10 mouse cellular contexts compared by ENCODE assay signal in genomic region chr16:34469277-34469868, GRCm38 (mm10).
DNase-seq lines count a peak whose midpoint lies in the region; ATAC-seq lines count a peak whose summit lies in the region.
"Had no signal": no experiment of that assay in that cellular context is flagged by ENCODE, and none has a peak within 500 bp of the region (broad histone marks: within the 10 kb centered on the region; RNA-seq: fewer than 3 reads in every experiment).

No protein-coding gene starts in this region.

- H3K27ac ChIP-seq in liver, embryonic 12.5 days = no peak overlapping the region
- H3K27ac ChIP-seq in forebrain, embryonic 16.5 days (ENCODE audit: low read length) = peak overlapping the region; percentile 64
- H3K27ac ChIP-seq in midbrain, embryonic 15.5 days = peak overlapping the region; percentile 69
- no peak overlapping the region for H3K27ac ChIP-seq in liver, embryonic 11.5 days (ENCODE audit: low read depth, low read length)
- H3K27ac ChIP-seq: liver, embryonic 14.5 days had no signal

- no peak overlapping the region for H3K9ac ChIP-seq in liver, embryonic 12.5 days
- 0 out of 2 replicates have a peak overlapping the region, but pooled peaks have one; percentile 6 for H3K9ac ChIP-seq in forebrain, embryonic 16.5 days (replicated peaks; ENCODE audit: low read depth, low read length)
- no peak overlapping the region for H3K9ac ChIP-seq in midbrain, embryonic 15.5 days
- H3K9ac ChIP-seq in liver, embryonic 11.5 days (ENCODE audit: low read depth, low read length) = no peak overlapping the region
- H3K9ac ChIP-seq: liver, embryonic 14.5 days had no signal

- WGBS in liver, embryonic 12.5 days (ENCODE audit: insufficient replicate concordance) = 53% methylated on average over 8 of the region's 8 CpGs
- 33% methylated on average over 8 of the region's 8 CpGs for WGBS in forebrain, embryonic 16.5 days
- WGBS in midbrain, embryonic 15.5 days = 30% methylated on average over 8 of the region's 8 CpGs
- WGBS in liver, embryonic 11.5 days = 55% methylated on average over 8 of the region's 8 CpGs

- H3K4me3 ChIP-seq in liver, embryonic 12.5 days = no peak overlapping the region
- no peak overlapping the region for H3K4me3 ChIP-seq in forebrain, embryonic 16.5 days (replicated peaks; ENCODE audit: low read length)
- no peak overlapping the region for H3K4me3 ChIP-seq in midbrain, embryonic 15.5 days
- no peak overlapping the region for H3K4me3 ChIP-seq in liver, embryonic 11.5 days (ENCODE audit: low read depth, low read length)

- no peak for ATAC-seq in liver, embryonic 12.5 days
- peak; percentile 88 for ATAC-seq in forebrain, embryonic 16.5 days
- ATAC-seq in midbrain, embryonic 15.5 days (replicated peaks) = peak; percentile 76
- no peak for ATAC-seq in liver, embryonic 11.5 days (replicated peaks; ENCODE audit: low FRiP score)
- ATAC-seq: Patski had no signal

- no peaks in the 10 kb centered on the region for H3K9me3 ChIP-seq in liver, embryonic 12.5 days (replicated peaks)
- H3K9me3 ChIP-seq in forebrain, embryonic 16.5 days (ENCODE audit: control insufficient read depth, low read length) = no peaks in the 10 kb centered on the region
- H3K9me3 ChIP-seq in midbrain, embryonic 15.5 days = no peaks in the 10 kb centered on the region
- no peaks in the 10 kb centered on the region for H3K9me3 ChIP-seq in liver, embryonic 11.5 days (ENCODE audit: control insufficient read depth, low read length)

- intact Hi-C loops in gastrocnemius, postnatal 14 days (cut with DNase I; ENCODE audit: low total_unique reads) = no loop called here

- H3K27me3 ChIP-seq in liver, embryonic 12.5 days (replicated peaks) = no peaks in the 10 kb centered on the region
- no peaks in the 10 kb centered on the region for H3K27me3 ChIP-seq in forebrain, embryonic 16.5 days (replicated peaks; ENCODE audit: control insufficient read depth, insufficient read depth, low read length)
- H3K27me3 ChIP-seq in midbrain, embryonic 15.5 days (replicated peaks) = no peaks in the 10 kb centered on the region
- no peaks in the 10 kb centered on the region for H3K27me3 ChIP-seq in liver, embryonic 11.5 days (replicated peaks; ENCODE audit: control insufficient read depth, insufficient read depth, low read length)
- H3K27me3 ChIP-seq: Patski had no signal

- DNase-seq in liver = peak; percentile 12
- peak; percentile 63 to 68 for DNase-seq in kidney, postnatal 4 days
- no peak for DNase-seq in gastrocnemius, postnatal 14 days
- DNase-seq in urinary bladder, adult 2 months (ENCODE audit: low spot score) = no peak
- no peak for DNase-seq in liver, embryonic 11.5 days (ENCODE audit: low spot score)

- no peak overlapping the region for H3K4me2 ChIP-seq in liver, embryonic 12.5 days
- peak overlapping the region; percentile 36 for H3K4me2 ChIP-seq in forebrain, embryonic 16.5 days (ENCODE audit: low read length)
- H3K4me2 ChIP-seq in midbrain, embryonic 15.5 days = peak overlapping the region; percentile 34
- H3K4me2 ChIP-seq in liver, embryonic 11.5 days = no peak overlapping the region

- H3K36me3 ChIP-seq in liver, embryonic 12.5 days = no peaks in the 10 kb centered on the region
- no peaks in the 10 kb centered on the region for H3K36me3 ChIP-seq in forebrain, embryonic 16.5 days (ENCODE audit: control insufficient read depth, insufficient read depth)
- H3K36me3 ChIP-seq in midbrain, embryonic 15.5 days (replicated peaks) = no peaks in the 10 kb centered on the region
- no peaks in the 10 kb centered on the region for H3K36me3 ChIP-seq in liver, embryonic 11.5 days (ENCODE audit: control insufficient read depth, insufficient read depth, low read length)

- H3K4me1 ChIP-seq in liver, embryonic 12.5 days = 0 out of 2 replicates have a peak, but pooled peaks cover 5% of the 10 kb centered on the region
- H3K4me1 ChIP-seq in forebrain, embryonic 16.5 days (replicated peaks; ENCODE audit: control insufficient read depth, insufficient read depth, low read length) = peaks cover 66% of the 10 kb centered on the region
- H3K4me1 ChIP-seq in midbrain, embryonic 15.5 days = peaks cover 83% of the 10 kb centered on the region
- peaks cover 4% of the 10 kb centered on the region; the same call in 1 of the 2 replicates for H3K4me1 ChIP-seq in liver, embryonic 11.5 days (replicated peaks; ENCODE audit: control insufficient read depth, insufficient read depth, low read length)

Comparison
In these comparisons a context has a peak if more than half of its experiments do, and no peak if none do; other contexts are left out.
1. DNase-seq: peak in liver (single experiment) and kidney, postnatal 4 days (2 of 2); none in gastrocnemius, postnatal 14 days (single experiment), urinary bladder, adult 2 months (single experiment) and liver, embryonic 11.5 days (single experiment).
2. ATAC-seq: peak in forebrain, embryonic 16.5 days (single experiment) and midbrain, embryonic 15.5 days (single experiment); none in liver, embryonic 12.5 days (single experiment) and liver, embryonic 11.5 days (single experiment).
3. H3K27ac ChIP-seq: peak in forebrain, embryonic 16.5 days (single experiment) and midbrain, embryonic 15.5 days (single experiment); none in liver, embryonic 12.5 days (single experiment) and liver, embryonic 11.5 days (single experiment).
4. H3K4me2 ChIP-seq: peak in forebrain, embryonic 16.5 days (single experiment) and midbrain, embryonic 15.5 days (single experiment); none in liver, embryonic 12.5 days (single experiment) and liver, embryonic 11.5 days (single experiment).